Mouse (Mus musculus) lung, postnatal 0 days (tissue): ENCODE measurements around the gene Prdm16.

Experiments used
- CTCF ChIP-seq: IDR thresholded peaks from 2 replicates; pipeline ENCODE4 v1.5.1; 2016; ENCODE audit warnings: antibody characterized with exemption, mild to moderate bottlenecking
- EP300 ChIP-seq: IDR thresholded peaks from 2 replicates; pipeline ENCODE4 v1.6.1; 2016; ENCODE audit warnings: antibody characterized with exemption, mild to moderate bottlenecking, control low read depth

GRCm38 (mm10) chr4:154527506-154527905, 109.2 kb downstream of the Prdm16 start:
- TF ChIP-seq CTCF (no peak), EP300 (peak; percentile 84)
